Mouse (Mus musculus): Measurements from ENCODE around the gene Auts2.

Gene Auts2

DNA sequence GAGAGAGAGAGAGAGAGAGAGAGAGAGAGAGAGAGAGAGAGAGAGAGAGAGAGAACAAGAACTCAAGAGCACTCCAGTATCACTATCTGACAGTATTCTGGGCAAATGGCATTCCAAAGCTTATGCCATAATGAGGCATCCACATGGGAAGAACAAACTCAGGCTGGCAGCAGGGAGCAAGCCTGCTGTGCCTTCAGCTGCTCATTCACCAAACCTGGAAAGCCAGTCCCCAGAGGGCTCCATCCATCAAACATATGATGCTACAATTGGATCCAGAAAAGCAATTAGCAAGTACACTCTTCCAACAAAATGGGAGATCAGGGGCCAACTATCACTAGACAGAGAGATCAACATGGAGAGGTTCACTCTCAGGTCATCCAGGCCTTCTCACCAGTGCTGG, 531.3 kb downstream of the Auts2 start:
- no peak for DNase-seq (ENCODE audit: low read depth, low spot score)

DNA sequence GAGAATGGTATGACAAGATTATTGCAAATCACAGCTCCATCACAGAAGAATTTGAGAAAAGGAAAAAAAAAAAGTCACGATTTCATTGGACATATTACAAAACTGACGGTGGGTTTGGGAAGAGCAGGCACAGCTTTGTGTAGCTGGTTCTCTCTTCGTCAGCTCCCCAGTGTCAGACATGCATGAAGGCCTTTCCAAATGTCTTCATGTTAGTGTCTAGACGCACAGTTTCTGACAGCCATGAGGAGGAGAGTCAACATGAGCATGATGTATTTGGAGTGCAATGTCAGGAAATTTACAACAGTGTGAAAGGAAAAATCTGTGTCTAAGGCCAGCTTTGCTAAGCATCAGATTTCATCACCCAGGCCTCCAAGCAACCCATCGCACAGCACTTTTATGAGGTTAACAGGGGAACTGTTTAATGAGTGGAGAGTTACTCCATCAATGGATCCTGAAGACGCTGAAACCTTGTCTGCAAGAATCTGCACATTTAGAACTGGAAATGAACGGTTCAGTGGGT, 534.4 kb downstream of the Auts2 start:
- no peak for DNase-seq (ENCODE audit: low read depth, low spot score)

DNA sequence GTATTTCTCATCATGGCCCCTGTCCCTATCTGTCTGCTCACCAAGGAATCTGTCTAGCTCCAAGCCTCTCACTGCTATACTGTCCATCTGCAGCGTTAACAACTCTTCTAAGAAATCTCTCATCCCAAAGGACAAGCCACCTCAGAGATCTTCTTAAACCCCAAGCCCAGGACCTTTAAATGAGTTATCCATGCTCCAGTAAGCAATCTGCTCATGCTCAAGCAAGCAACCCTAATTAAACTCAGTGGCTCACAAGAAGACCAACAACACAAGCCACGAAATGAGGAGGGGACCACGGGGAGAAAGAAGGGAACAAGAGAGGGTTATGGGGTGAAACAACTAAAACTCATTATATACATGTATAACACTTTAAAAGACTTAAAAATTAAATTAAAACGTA, 535.2 kb downstream of the Auts2 start:
- no peak for DNase-seq (ENCODE audit: low read depth, low spot score)

DNA sequence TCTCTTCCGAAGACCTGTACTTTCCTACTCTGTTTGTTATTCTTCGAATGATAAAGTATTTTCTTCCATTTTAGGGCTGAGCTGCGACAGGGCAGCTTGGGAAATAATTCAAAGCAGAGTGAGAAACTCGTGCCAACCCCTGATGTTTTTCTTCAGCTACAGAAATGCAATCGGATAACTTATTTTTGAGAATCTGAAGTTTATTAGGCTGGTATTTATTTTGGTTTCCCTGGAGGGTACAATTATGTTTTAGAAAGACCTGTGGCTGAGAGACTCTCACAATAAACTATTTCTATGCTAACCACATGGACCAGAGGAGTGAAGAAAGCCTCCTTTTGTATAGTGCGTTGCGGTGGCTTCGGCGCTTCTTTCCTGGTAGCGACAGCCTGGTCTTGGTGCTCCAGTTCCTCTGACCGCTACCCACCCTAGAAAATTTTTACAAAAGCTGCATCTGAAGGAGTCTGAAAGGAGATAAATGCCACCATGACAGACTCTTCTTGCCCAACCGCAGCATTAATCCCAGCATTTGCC, 550.4 kb downstream of the Auts2 start:
- DNase-seq (ENCODE audit: low read depth, low spot score) = no peak

DNA sequence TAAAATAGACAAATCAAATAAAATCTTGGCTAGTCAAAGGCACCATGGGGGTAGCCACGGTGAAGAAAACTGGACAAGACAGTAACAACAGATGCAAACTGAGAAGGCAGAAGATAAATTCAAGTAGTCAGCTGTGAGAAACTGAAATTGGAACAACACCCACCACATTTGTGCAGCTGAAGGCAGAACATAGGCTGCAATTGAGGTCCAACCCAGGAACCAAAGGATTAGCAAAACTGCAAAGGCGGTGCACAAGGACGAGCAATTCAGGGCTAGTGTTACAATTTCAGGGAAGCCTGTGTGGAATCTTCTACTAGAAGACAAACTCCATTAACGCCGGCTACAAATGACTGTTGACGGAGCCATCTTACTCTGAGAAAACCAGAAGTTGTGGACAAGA, 550.9 kb downstream of the Auts2 start:
- no peak for DNase-seq (ENCODE audit: low read depth, low spot score)

DNA sequence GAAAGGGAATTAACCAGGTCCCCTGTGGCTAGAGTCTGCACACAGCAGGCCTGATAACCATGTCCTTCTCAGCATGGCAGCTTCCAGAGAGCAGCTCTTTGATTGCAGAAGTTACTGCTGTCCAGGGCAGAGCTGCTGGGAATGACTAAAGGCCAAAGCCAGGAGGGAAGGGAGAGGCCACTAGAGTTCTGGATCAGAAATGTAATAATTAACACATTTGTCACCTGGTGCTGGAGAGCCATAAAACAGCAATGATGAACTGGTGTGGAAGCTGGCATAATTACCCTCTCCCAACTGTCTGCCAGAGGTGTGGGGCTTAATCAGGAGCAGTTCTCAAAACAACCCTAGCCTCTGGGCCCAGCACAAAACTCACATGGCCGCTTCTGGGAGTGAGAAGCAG, 552.6 kb downstream of the Auts2 start:
- no peak for DNase-seq (ENCODE audit: low read depth, low spot score)

DNA sequence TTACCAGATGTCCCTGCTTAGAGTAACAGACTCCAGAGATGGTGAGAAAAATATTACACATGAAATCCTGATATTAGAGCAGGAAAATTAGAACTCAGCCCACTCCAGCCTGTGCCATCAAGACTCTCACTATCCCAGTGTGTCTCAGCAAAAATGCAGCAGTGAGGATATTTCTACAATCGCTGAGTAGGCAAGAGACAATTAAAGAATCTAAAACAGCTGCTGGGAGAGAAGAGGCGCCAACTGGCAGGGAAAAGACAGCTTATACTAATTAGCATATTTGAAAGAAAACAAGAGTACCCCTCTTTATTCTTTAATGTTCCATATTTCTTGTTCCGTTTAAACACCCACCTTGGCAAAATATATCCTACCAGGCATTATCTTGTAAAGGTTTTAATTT, 561.7 kb downstream of the Auts2 start:
- DNase-seq (ENCODE audit: low read depth, low spot score) = no peak

DNA sequence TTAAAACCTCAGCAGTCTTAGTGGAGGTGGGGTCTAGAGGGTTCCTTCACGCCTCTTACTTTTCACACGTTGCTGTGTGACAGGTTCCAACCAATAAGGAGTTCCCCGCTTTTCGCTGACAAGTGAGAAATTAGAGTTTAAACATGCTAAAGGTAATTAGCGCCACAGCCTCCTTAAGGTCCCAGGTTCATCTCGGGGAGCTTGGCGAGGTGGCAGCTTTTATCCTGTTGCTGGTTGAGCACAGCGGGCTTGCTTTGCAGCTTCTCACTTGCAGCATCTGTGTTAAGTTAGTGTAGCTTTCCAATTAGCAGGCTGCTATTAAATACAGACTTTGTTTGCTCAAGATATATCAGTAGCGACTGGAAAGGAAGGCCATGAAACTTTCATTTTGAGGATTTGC, 564.2 kb downstream of the Auts2 start:
- no peak for DNase-seq (ENCODE audit: low read depth, low spot score)

DNA sequence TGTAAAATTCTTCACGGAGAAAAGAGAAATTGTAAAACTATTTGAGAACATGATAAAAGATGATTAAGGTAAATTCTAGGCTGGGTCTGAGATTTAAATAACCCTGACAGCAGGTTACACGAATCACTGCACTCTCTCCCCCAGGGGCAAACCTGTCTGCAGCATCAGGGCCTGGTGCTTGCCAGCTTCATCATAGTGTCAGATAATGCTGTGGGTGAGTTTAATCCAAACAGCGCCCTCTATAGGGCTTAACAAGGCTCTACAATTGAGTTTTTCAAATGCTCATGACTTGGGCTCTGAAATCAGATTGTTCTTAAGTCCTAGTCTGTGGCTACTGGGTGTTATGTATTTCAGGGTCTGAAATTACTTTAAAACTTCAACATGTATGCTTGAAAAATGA, 565.6 kb downstream of the Auts2 start:
- DNase-seq (ENCODE audit: low read depth, low spot score) = no peak

DNA sequence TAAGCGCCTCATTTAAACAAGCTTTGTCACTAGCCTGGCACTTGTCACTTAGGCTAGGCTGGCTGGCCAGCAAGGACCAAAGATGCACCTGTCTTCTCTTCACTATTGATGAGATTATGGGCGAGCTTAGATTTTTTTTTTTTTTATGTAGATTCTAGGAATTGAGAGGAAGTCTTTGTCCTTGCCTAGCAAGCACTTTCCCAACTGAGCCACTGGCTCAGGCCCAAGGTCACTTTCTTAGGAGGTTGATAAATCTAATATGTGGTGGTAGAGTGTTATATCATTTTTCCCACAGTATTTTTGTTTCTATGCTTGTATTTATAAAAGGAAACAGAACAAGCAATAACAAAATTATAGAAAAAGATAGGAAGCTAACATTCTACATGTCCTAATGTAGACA, 571.2 kb downstream of the Auts2 start:
- no peak for DNase-seq (ENCODE audit: low read depth, low spot score)

DNA sequence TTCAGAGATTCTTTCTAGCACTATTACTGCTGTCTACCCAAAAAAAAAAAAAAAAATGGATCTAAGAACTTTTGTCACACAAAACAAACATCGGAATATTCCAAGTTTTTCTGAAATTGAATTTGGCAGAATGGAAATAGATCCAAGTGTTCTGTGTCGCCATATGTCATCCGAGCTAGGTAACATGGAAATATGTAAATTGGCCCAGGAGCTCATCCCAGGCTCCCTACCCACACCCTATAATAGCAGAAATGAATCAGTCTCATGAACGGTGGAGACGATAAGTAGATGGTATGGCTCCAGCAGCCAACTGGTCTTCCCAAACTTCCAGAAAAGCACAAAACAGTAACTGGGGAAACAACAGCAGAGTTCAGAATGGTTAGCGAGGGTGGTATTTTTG, 577.6 kb downstream of the Auts2 start:
- DNase-seq (ENCODE audit: low read depth, low spot score) = no peak

DNA sequence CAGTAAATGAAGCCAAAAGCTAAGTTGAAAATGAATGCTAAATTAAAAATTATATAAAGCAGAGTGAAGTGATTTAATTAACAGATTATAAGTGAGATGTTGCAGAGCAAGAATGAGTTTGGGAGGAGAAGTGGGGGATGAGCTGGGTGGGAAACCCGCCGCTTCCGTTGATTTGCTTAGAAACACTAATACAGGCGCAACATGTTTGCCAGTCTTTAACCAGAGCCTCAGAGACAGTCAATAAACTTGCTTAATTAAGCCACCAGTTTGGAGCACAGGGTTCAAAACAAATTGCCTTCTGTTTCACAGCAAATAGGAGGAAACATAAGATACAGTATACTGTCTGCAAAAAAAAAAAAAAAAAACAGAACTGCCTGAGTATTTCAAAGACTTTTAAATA, 579.6 kb downstream of the Auts2 start:
- DNase-seq (ENCODE audit: low read depth, low spot score) = no peak

DNA sequence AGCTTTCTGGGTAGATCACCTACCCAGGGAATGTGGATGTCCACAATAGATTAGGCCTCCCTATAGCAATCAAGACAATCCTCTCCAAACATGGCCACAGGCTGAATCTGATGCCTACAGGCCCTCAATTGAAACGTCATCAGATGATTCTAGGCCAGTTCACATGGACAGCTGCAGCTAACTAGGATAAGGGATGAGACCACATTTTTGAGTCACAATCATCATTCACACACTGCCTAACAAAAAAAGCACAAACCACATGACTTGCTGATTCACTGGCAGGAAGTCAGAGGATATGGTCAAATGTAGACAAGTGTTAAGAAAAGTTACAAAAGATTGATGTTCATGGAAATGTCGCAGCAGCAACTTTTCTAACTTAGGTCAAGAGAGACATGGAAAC, 581.3 kb downstream of the Auts2 start:
- DNase-seq (ENCODE audit: low read depth, low spot score) = no peak

DNA sequence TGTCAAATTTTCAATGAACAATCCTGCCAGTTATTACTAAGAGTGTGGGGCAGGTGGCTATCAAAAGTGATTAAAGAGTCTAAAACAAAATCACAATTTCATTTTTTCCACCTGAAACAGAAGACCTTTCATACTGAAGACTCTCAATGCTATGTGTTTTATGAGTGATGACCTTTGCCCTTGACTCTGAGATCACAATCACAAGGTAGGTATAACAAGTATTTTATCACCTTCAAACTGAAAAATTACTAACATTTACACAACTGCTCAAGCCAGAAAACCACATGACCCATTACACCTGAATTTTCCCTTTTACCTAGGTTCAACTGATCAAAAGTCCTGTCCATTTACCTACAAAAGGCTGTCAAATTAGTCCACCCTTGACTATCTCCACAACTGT, 582.7 kb downstream of the Auts2 start:
- DNase-seq (ENCODE audit: low read depth, low spot score) = no peak

DNA sequence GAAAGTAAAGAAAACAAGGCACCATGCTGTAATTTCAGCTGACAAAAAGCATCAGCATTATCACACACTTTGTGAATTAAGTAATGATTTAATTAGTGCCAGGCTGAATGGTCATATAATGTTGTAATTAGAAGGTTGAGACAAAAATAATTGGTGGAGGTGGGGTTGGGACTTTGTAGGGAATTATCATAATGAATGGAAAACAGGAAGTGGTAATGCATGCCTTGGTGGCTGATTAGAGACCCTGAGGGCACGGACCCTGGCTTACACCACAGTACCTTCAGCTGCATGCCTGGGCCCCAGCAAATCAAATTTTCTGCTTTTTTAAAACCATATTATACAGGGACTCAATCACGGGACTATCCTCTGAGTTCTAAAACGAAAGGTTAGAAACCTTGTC, 586.1 kb downstream of the Auts2 start:
- DNase-seq (ENCODE audit: low read depth, low spot score) = no peak

DNA sequence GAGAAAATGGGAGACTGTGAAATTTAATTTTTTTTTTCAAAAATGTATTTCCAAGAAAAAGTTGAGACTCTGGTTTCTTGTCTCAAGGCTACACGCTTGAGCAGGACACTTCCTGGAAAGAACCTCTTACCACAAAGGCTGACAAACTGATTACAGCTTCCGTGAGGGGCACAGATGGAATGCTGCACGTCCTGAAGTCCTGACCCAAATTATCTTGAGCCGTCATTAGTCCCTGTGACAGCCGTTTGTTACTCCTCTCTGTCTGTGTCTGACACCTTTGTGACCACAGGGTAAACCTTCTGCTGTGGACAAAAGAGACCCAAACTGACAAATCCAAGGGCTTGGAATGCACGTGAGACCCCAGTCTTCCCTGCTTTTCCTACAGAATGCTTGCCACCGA, 587.1 kb downstream of the Auts2 start:
- DNase-seq (ENCODE audit: low read depth, low spot score) = no peak

DNA sequence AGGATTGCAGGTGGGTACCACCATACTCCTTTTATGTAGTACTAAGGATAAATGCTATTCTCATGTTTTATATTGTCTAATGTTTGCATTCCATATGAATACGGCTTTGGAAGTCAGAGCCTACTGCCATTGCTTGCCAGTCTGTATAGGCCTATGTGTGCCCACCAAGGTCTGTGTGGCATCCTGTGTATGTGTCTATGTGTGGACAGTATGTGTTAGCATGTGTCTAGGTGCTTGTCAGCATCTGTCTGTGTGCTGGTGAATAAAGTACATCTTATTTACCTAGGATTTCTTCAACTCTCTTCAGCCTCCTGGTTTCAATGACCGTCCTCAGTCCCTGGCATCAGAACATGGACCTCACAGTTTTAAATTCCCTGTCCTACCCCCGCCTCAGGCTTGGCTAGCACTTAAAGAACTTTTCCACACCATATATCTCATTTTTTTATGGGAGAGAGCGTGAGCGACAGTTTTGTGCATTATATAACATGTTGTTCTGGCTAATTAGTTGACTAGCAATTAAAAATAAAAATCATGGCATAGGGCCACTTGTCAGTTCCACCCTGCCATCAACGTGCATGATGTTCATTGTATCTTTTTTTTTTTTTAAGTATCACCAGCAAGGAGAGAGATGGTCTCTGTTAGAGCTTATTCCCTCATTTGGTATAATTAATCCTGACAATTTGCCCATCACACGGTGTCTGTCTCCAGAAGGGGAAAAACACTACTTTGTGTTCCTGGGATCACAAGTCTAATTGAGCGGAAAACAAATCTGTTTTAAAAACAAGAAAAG, 587.7 kb downstream of the Auts2 start:
- no peak for DNase-seq (ENCODE audit: low read depth, low spot score)

DNA sequence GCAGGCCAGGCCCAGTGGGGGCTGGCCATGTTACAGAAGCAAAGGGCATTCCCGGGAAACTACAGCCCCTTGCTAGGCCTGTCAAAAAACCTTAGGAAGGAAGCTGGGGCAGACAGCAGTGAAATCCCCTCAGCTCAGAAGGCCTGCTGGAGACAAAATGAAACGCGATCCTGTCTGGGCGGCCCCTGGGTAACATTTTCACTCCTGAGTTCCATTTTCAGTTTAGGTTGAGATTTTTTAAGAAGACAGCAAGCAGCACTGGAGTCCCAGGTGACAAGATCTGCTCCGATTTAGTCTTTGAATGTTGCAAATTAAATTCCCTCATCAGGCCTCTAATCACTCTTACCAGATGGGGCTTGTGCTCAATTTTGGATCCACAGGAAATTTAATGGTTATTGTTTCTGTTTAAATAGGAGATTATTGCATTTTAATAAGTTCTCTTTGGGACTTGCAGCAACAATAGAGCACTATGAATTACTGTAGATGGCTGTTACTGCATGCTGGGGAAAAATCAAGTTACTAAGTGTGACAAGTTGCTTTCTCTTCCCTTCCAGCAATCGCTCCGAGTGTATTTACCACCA, 594.5 kb downstream of the Auts2 start:
- no peak for DNase-seq (ENCODE audit: low read depth, low spot score)

DNA sequence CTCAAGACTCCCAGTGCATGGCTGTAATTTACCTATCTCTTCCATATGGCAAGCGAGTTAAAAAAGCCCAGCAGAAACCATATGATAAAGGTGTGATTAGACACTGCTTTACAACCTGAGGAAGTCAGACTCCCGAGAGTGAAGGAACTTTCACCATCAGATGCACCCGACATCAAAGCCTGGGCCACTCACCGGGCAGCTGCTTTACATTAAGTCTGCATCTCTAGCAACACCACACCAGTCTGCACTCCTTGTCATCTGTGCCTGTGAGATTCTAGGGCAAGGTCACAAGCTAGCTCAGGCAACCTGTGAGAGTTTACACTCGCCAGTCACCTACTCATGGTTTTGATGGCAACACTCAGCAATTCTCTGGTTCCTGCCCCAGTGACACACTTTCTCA, 596.3 kb downstream of the Auts2 start:
- no peak for DNase-seq (ENCODE audit: low read depth, low spot score)

DNA sequence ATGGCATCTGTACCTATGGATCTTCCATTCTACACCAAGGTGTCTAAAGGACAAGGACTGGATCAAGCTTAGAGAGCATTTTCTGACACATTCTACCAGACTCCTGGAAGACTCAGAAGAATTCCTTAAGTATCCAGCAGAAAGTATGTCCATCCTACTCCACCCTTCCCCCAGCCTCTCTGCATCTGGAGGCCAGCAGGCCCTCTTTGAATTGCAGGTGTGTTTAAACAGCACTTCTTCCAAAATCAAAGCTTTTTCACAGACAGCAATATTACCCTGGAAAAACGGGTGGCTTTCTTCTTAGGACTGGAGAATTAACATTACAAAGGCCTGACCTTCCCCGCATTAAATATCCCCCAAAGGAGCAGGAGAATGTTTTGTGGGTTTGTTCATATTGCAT, 598.4 kb downstream of the Auts2 start:
- DNase-seq (ENCODE audit: low read depth, low spot score) = no peak

DNA sequence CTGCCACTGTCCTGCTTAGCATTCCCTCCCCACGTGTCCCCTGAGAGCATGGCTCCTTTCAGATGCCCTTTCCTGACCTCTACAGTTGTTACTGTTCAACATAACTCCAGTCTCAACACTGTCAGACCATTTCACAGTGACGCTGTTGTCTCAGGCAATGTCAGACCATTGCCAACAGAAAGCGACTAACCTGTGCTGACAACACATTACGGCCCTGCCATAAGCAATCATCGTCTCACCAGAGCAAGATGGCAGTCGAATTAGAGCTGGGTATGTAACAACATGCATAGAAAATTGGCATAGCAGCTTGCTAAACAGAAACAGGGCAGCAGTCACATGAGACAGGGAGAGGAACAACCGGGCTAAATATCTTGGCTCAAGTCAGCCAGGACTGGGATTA, 614.4 kb downstream of the Auts2 start:
- DNase-seq (ENCODE audit: low read depth, low spot score) = no peak

DNA sequence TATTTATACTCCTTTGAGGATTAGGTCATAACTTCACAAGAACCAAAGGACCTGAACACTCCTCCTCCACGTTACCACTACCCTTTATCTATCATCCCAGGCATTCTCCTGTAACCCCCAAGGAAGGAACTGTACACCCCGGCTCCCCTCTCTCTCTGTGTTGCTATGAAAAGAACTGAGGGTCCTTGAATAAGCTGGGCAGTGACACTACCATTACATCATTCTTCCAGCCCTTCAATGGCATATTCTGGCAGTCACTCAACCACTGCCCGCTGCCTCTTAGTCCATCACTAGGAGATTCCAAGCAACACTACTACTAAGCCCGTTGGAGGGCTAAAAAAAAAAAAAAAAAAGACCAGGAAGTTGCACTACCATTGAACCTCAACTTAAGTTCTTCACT, 620.4 kb downstream of the Auts2 start:
- DNase-seq (ENCODE audit: low read depth, low spot score) = no peak

DNA sequence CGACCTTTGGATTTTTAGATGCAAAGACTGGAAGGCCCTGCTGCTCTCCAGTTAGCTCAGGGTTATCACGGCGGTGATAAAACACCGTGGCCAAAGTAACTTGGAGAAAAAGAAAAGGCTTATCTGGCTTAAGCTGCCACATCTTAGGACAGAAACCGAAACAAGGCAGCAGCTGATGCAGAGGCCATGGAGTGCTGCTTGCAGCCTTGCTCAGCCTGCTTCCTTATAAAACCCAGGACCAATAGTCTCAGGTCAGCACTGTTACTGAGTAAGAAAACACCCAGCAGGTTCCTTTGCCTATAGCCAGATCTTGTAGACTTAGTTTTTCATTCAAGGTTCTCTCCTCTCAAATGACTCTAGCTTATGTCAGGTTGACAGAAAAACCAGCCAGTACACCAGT, 621.0 kb downstream of the Auts2 start:
- DNase-seq (ENCODE audit: low read depth, low spot score) = no peak

All from c-Kit-negative CD71-positive TER-119-positive erythroid progenitor cells, embryonic 14.5 days (primary cell).